Mouse (Mus musculus): Measurements from ENCODE around the gene Gabrb1. TPM values are rescaled to one million over a fixed set of nuclear protein-coding genes. Genes with fewer than 3 reads are reported as not detected.
A peak's percentile ranks its signal among the peaks of the same experiment; 100 is the strongest.

Gabrb1 gene
- polyA plus RNA-seq, 1 experiment from 2014 or later, result 0.26 TPM

- Histone ChIP-seq H3K9me3 (no peaks in the 10 kb centered on the region), H3K36me3 (no peaks in the 10 kb centered on the region), H3K4me1 (no peaks in the 10 kb centered on the region), H3K27me3 (no peaks in the 10 kb centered on the region), H3K4me2 (no peak overlapping the region), H3K9ac (no peak overlapping the region), H3K27ac (no peak overlapping the region), H3K4me3 (no peak overlapping the region)
- 37% methylated on average over 3 of the region's 3 CpGs for WGBS
- ATAC-seq (ENCODE audit: borderline replicate concordance, extremely low read depth, low FRiP score, low TSS enrichment), result no peak
Observed at GRCm38 (mm10) chr5:72172675-72173074, 514.8 kb downstream of the Gabrb1 start.

GRCm38 (mm10) chr5:72173521-72173920 is 515.6 kb downstream of the Gabrb1 start:
- no peak overlapping the region for H3K27ac ChIP-seq
- H3K9ac ChIP-seq, result no peak overlapping the region
- H3K4me1 ChIP-seq, result no peaks in the 10 kb centered on the region
- no peak overlapping the region for H3K4me3 ChIP-seq
- H3K27me3 ChIP-seq, result no peaks in the 10 kb centered on the region
- no peaks in the 10 kb centered on the region for H3K36me3 ChIP-seq
- no peak overlapping the region for H3K4me2 ChIP-seq
- no peaks in the 10 kb centered on the region for H3K9me3 ChIP-seq
- WGBS, result 41% methylated on average over 1 of the region's 1 CpGs
- ATAC-seq (ENCODE audit: borderline replicate concordance, extremely low read depth, low FRiP score, low TSS enrichment), result no peak

GRCm38 (mm10) chr5:72175050-72175449 is 517.1 kb downstream of the Gabrb1 start:
- Histone ChIP-seq H3K9ac (no peak overlapping the region), H3K4me1 (no peaks in the 10 kb centered on the region), H3K36me3 (no peaks in the 10 kb centered on the region), H3K27ac (no peak overlapping the region), H3K4me2 (0 out of 2 replicates have a peak overlapping the region, but pooled peaks have one; percentile 12), H3K9me3 (no peaks in the 10 kb centered on the region), H3K4me3 (no peak overlapping the region), H3K27me3 (no peaks in the 10 kb centered on the region)
- WGBS, result 74% methylated on average over 4 of the region's 4 CpGs
- no peak for ATAC-seq (ENCODE audit: borderline replicate concordance, extremely low read depth, low FRiP score, low TSS enrichment)

- no peaks in the 10 kb centered on the region for H3K27me3 ChIP-seq
- no peak overlapping the region for H3K9ac ChIP-seq
- H3K4me1 ChIP-seq, result no peaks in the 10 kb centered on the region
- H3K4me2 ChIP-seq, result 0 out of 2 replicates have a peak overlapping the region, but pooled peaks have one; percentile 12
- ATAC-seq (ENCODE audit: borderline replicate concordance, extremely low read depth, low FRiP score, low TSS enrichment), result no peak
- no peaks in the 10 kb centered on the region for H3K36me3 ChIP-seq
- WGBS, result 24% methylated on average over 7 of the region's 7 CpGs
- H3K27ac ChIP-seq, result no peak overlapping the region
- H3K9me3 ChIP-seq, result no peaks in the 10 kb centered on the region
- H3K4me3 ChIP-seq, result no peak overlapping the region
Observed at GRCm38 (mm10) chr5:72175530-72175929, 517.6 kb downstream of the Gabrb1 start.

GRCm38 (mm10) chr5:72181194-72181593 is 523.3 kb downstream of the Gabrb1 start:
- Histone ChIP-seq H3K36me3 (no peaks in the 10 kb centered on the region), H3K9me3 (no peaks in the 10 kb centered on the region), H3K4me2 (no peak overlapping the region), H3K27me3 (no peaks in the 10 kb centered on the region), H3K9ac (no peak overlapping the region), H3K27ac (no peak overlapping the region), H3K4me1 (no peaks in the 10 kb centered on the region), H3K4me3 (no peak overlapping the region)
- WGBS, result 14% methylated on average over 1 of the region's 1 CpGs
- ATAC-seq (ENCODE audit: borderline replicate concordance, extremely low read depth, low FRiP score, low TSS enrichment), result no peak

- Histone ChIP-seq H3K27ac (no peak overlapping the region), H3K9ac (no peak overlapping the region), H3K4me1 (no peaks in the 10 kb centered on the region), H3K27me3 (no peaks in the 10 kb centered on the region), H3K4me3 (no peak overlapping the region), H3K36me3 (no peaks in the 10 kb centered on the region), H3K9me3 (no peaks in the 10 kb centered on the region), H3K4me2 (no peak overlapping the region)
- 0 out of 2 replicates have a peak, but pooled peaks have one; percentile 62 for ATAC-seq (ENCODE audit: borderline replicate concordance, extremely low read depth, low FRiP score, low TSS enrichment)
- WGBS, result 83% methylated on average over 4 of the region's 4 CpGs
Observed at GRCm38 (mm10) chr5:72182804-72183203, 524.9 kb downstream of the Gabrb1 start.

GRCm38 (mm10) chr5:72183929-72184328 is 526.0 kb downstream of the Gabrb1 start:
- 72% methylated on average over 6 of the region's 6 CpGs for WGBS
- no peaks in the 10 kb centered on the region for H3K9me3 ChIP-seq

GRCm38 (mm10) chr5:72184437-72185100 is 526.7 kb downstream of the Gabrb1 start:
- Histone ChIP-seq H3K4me1 (no peaks in the 10 kb centered on the region), H3K9ac (no peak overlapping the region), H3K27ac (no peak overlapping the region), H3K9me3 (no peaks in the 10 kb centered on the region), H3K36me3 (no peaks in the 10 kb centered on the region), H3K4me2 (no peak overlapping the region), H3K4me3 (no peak overlapping the region), H3K27me3 (no peaks in the 10 kb centered on the region)
- no peak for ATAC-seq (ENCODE audit: borderline replicate concordance, extremely low read depth, low FRiP score, low TSS enrichment)
- 65% methylated on average over 13 of the region's 13 CpGs for WGBS

More at GRCm38 (mm10) chr5:72183929-72184328, 526.0 kb downstream of the Gabrb1 start:
- Histone ChIP-seq H3K27me3 (no peaks in the 10 kb centered on the region), H3K4me1 (no peaks in the 10 kb centered on the region), H3K36me3 (no peaks in the 10 kb centered on the region), H3K4me3 (no peak overlapping the region), H3K9ac (no peak overlapping the region), H3K4me2 (no peak overlapping the region), H3K27ac (no peak overlapping the region)
- no peak; the same call in 1 of the 2 replicates for ATAC-seq (ENCODE audit: borderline replicate concordance, extremely low read depth, low FRiP score, low TSS enrichment)

GRCm38 (mm10) chr5:72191154-72191553 is 533.2 kb downstream of the Gabrb1 start:
- no peak for ATAC-seq (ENCODE audit: borderline replicate concordance, extremely low read depth, low FRiP score, low TSS enrichment)
- no peak overlapping the region for H3K4me2 ChIP-seq
- no peaks in the 10 kb centered on the region for H3K36me3 ChIP-seq
- H3K9me3 ChIP-seq, result no peaks in the 10 kb centered on the region
- H3K27ac ChIP-seq, result no peak overlapping the region
- no peak overlapping the region for H3K9ac ChIP-seq
- no peak overlapping the region for H3K4me3 ChIP-seq
- no peaks in the 10 kb centered on the region for H3K27me3 ChIP-seq
- H3K4me1 ChIP-seq, result no peaks in the 10 kb centered on the region
- 74% methylated on average over 7 of the region's 7 CpGs for WGBS

- Histone ChIP-seq H3K9me3 (no peaks in the 10 kb centered on the region), H3K27me3 (no peaks in the 10 kb centered on the region), H3K27ac (no peak overlapping the region), H3K4me3 (no peak overlapping the region), H3K9ac (no peak overlapping the region), H3K36me3 (no peaks in the 10 kb centered on the region), H3K4me2 (no peak overlapping the region), H3K4me1 (no peaks in the 10 kb centered on the region)
- ATAC-seq (ENCODE audit: borderline replicate concordance, extremely low read depth, low FRiP score, low TSS enrichment), result no peak
- 68% methylated on average over 5 of the region's 5 CpGs for WGBS
Observed at GRCm38 (mm10) chr5:72191932-72192331, 534.0 kb downstream of the Gabrb1 start.

GRCm38 (mm10) chr5:72195442-72195841 is 537.5 kb downstream of the Gabrb1 start:
- Histone ChIP-seq H3K9ac (no peak overlapping the region), H3K9me3 (no peaks in the 10 kb centered on the region), H3K4me3 (no peak overlapping the region), H3K4me2 (no peak overlapping the region), H3K4me1 (no peaks in the 10 kb centered on the region), H3K27ac (no peak overlapping the region), H3K36me3 (no peaks in the 10 kb centered on the region), H3K27me3 (no peaks in the 10 kb centered on the region)
- 85% methylated on average over 1 of the region's 1 CpGs for WGBS
- no peak for ATAC-seq (ENCODE audit: borderline replicate concordance, extremely low read depth, low FRiP score, low TSS enrichment)

All from lung, embryonic 15.5 days (tissue).